Comparison of ENCODE assay signal across 22 mouse cellular contexts in genomic region chr8:102771456-102771855, GRCm38 (mm10).
"Had no signal": no experiment of that assay in that cellular context is flagged by ENCODE, and none has a peak within 500 bp of the region (broad histone marks: within the 10 kb centered on the region; RNA-seq: fewer than 3 reads in every experiment).

No protein-coding gene starts in this region.

- H3K4me1 ChIP-seq: megakaryocyte, embryonic 14.5 days had no signal

- H3K4me2 ChIP-seq: lung, embryonic 15.5 days; midbrain, embryonic 11.5 days; neural tube, embryonic 13.5 days; neural tube, embryonic 15.5 days had no signal

- H3K9me3 ChIP-seq: lung, embryonic 15.5 days; megakaryocyte, embryonic 14.5 days; neural tube, embryonic 13.5 days; neural tube, embryonic 15.5 days had no signal

- H3K27me3 ChIP-seq: lung, embryonic 15.5 days; megakaryocyte, embryonic 14.5 days; neural tube, embryonic 13.5 days; neural tube, embryonic 15.5 days had no signal

- H3K9ac ChIP-seq: liver, postnatal 0 days; lung, embryonic 15.5 days; neural tube, embryonic 13.5 days; neural tube, embryonic 15.5 days had no signal

- ATAC-seq: liver, postnatal 0 days; lung, postnatal 0 days; midbrain, embryonic 16.5 days had no signal

- H3K27ac ChIP-seq: lung, embryonic 15.5 days; macrophage; neural tube, embryonic 13.5 days; neural tube, embryonic 15.5 days had no signal

- DNase-seq: liver, postnatal 0 days; lung, adult 2 months; lung, postnatal 14 days; lung, postnatal 36 days; midbrain, embryonic 14.5 days; retina, postnatal 1 day; right cerebral cortex, adult 18-20 months; right cerebral cortex, postnatal 25 days; right cerebral cortex, postnatal 4 days; spleen, adult 18-20 months; thymus, adult 18-20 months; thymus, postnatal 14 days; thymus, postnatal 36 days had no signal

- H3K4me3 ChIP-seq: lung, embryonic 15.5 days; megakaryocyte, embryonic 14.5 days; myocyte; neural tube, embryonic 13.5 days; neural tube, embryonic 15.5 days had no signal
